Mouse (Mus musculus): ENCODE results near the gene Frs2.
"Not testable (repeated sequence)": the region's sequence is repeated elsewhere in the genome, so short reads cannot be mapped to it uniquely, and the experiment has no call there.

Frs2 gene

DNA sequence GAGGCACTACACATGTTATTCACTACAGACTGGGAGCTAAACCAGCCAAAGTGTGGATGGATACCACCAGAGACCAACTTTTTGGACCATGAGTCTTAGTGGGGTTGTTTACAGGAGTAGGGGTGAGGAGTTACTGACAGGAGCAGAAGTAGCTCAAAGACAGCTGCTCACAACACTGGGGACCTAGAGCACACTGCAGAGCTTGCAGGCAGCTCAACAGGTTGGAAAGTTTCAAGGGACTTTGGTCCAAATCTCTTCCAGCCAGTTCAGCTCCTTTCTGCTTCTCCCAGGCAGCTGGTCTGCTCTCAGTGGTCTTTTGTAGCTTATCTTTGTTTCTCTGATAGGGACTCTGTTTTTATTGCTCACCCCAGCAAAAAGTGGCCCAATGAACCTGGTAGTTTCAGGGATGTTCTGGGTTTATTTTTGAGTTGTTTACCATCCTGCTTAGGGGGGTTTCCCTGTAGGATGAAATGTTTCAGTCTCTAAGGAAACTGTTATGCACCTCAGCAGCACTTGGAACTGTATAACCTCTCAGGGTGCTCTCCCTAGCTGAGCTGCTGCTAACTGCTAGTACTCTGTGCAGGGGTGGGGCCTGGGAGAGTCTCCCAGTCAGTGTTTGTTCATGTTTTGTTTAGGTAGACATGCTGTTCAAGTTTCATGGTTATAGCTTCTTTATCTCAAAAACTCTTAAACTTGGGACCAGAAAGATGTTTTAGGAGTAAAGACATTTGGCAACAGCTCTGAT, 44.3 kb downstream of the Frs2 start:
- no peak for DNase-seq (ENCODE audit: low spot score)

DNA sequence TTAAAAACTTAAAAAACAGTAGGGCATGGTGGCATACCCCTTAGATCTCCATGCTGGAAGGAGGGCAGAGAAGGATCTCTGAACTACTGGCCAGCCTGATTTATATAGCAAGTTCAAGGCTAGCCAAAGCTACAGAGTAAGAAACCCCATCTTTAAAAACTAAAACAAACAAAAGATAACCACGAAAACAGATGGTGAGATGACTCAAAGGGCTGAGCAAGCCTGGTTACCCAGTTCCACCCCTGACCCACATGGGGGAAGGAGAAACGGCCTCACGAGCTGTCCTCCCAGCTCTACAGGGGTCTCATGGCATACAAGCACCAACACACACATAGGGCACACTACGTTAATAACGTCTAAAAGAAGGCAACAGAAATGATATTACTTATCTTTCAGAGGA, 48.2 kb downstream of the Frs2 start:
- no peak for DNase-seq (ENCODE audit: low spot score)

DNA sequence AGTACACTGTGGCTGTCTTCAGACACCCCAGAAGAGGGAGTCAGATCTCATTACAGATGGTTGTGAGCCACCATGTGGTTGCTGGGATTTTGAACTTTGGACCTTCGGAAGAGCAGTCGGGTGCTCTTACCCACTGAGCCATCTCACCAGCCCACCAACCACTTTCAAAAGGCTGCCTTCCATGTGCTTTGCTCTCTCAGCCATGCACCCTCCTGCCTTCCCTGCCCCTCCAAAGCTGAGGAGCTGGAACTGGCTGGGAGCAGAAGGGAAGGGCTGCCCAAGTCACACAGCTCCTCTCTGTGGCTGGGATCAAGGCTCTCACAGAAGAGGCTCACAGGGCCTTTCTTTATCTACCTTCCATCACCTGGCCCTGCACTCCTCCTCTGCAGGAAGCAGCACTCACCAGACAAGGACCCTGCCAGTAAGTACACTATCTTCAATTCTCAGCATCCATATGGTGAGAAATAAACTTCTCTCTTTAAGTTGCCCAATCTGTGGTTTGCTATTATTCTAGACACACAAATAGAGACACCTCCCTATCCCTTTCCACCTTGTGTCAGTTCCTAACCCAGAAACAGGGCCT, 51.1 kb downstream of the Frs2 start:
- no peak for DNase-seq (ENCODE audit: low spot score)

DNA sequence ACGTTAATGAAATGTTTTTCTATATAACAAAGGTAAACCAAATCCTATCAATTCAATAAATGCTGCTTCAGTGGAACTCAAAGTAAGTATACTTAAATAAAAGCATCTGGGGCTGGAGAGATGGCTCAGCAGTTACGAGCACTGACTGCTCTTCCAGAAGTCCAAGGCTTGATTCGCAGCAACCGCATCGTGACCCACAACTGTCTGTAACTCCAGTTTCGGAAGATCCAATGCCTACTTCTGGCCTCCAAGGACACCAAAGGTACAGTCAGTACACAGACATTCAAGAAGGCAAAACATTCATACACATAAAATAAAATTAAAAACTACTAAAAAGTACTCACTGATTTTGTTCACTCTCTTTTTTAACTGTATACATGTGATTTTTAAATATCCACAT, 52.2 kb downstream of the Frs2 start:
- no peak for DNase-seq (ENCODE audit: low spot score)

DNA sequence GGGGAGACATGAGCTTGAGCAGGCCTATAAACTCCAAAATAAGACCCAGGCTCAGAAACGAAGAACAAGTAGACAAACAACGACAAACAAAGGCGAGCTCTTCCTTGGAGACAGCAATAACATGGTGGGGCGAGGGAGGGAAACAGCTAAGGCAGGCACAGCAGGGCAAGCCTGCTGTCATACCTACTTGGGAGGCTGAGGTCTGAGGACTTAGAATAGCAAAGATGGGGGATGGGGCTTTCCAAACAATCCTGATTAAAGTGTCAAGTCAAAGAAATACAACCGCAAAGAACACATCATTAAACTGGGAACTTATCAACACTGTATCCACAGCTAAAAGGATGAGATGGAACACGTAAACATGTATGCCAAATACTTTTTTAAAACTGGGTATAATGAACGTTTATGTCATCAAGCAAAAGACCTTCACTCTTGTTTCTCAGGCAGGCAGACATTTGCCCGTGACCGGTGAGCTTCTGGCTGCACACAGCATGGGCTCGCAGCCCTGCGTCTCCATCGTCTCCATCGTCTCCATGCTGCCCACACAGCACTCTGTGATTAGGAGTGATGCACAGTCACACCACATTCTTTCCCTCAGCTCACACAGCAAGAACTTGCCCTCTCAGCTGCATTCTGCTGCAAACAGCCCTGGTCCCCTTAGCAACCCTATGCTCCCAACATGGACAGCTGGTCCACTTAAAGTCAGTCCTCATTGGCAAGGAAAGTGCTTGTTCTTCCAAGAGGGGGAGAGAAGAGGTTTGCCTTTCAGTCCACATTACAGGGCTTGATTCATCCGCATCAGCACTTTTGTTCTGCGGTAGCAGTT, 53.6 kb downstream of the Frs2 start:
- DNase-seq (ENCODE audit: low spot score): no peak

DNA sequence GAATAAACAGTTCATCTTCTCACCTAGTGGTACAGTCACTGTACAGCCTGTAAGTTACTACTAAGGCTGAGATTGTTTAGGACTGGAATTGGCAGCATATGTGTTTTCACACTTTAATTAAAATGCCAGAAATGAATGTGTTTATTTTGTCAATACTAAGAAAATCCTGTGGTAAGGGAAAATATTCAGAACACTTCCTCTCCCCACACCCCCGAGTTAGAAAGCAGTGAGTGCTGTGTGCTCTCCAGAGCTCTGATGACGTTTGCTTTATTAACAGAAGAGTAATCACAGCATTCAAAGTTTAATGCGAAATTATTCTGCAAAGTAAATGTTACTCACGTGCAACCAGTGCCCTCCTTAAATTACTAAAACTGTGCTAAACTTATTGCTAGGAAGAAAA, 58.7 kb downstream of the Frs2 start:
- DNase-seq (ENCODE audit: low spot score): no peak

DNA sequence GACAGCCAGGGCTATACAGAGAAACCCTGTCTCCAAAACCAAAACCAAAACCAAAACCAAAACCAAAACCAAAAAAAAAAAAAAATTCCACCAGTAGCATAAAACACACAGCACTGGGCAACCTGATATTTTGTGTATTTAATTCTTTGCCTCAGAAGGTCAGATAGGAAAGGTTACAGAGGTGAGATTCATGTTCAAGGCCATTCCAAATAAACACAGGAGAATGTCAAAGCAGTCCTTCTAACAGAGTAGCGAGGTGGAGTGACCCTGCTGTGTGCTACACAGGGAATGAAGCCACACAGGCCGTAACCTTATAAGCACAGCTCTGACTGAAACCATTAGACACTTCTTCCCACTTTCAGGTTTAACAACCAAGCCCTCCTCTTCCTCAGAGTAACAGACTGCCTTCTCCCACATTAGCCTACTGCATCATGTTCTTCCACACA, 66.4 kb downstream of the Frs2 start:
- DNase-seq (ENCODE audit: low spot score): no peak

DNA sequence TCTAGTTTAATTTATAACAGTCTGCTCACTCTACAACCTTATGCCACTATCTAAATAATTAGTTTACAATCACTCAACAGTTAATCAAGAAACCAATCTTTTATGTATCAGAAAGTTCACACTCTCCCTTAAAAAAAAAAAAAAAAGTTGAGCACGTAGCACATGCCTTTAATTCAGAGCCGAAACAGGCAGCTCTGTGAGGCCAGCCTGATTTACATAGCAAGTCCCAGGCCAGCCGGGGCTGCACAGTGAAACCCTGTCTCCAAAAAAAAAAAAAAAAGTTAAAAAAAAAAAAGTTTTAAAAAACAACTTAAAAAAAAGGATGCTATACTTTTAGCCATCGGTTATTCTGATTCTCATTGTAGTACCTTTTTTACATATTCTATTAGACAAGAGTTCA, 67.0 kb downstream of the Frs2 start:
- DNase-seq (ENCODE audit: low spot score): no peak

DNA sequence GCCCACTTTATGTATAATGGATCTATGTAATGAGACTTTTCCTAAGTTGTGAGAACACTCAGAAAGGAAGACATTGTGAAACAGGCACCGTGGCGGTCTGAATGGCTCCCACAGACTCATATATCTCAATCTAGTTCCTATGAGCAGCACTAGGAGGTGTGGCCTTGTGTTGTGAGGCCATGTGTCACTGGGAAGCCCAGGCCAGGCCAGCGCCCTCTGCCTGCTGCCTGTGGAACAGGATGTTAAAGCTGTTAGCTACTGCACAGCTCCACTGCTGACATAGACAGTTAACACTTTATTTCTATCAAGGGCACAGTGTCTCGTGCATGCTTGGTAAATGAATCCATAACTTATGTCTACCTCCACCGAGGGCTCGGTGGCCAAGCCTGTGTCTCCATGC, 70.0 kb downstream of the Frs2 start:
- DNase-seq (ENCODE audit: low spot score): no peak

DNA sequence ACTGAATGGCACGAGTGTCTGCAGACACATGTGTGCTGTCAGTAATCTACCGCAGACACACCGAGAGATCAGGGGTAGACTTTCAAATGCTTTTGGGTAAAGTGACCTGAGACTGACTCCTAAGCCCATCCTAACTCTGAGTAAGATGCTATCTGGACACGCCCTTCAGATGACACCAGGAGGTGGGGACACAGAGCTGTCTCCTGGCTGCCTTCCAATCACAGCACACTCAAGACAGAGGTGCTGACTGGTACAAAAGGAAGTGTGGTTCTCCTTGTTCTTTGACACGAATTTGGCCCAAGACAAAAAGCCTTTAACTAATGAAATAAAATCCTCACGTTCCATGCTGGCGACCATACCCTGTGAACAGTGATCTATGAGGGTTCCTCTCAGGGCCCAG, 75.2 kb downstream of the Frs2 start:
- no peak for DNase-seq (ENCODE audit: low spot score)

DNA sequence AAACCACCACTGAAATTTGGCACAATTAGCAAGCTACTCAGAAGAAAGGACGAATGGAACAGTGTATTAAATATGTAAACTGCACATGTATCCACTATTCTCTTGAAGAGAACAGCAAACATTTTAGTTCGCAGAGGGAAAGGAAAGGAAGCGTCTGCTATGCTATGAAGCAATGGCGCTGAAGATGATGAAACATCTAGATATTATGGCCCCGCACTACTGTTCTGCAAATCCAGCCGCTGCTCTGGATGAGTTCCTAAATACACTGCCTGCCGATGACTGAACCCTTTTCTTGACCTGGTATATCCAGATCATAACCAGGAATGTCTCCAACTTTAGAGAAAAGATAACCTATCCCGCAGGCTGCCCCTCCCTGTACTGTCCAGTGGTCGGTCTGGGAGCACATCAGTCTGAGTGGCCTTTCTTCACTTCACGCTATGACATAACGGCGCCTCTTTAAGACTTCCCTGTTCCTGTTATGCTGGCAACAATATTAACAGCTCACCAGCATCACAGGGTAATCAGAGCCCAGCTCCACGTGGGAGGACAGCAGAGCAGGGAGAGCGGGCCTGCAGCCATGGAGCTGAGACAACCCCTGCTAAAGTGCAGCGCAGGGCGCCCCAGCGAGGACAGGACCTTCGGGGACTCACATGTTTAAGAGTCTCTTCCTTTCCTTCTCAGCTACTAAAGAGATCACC, 76.0 kb downstream of the Frs2 start:
- no peak for DNase-seq (ENCODE audit: low spot score)

DNA sequence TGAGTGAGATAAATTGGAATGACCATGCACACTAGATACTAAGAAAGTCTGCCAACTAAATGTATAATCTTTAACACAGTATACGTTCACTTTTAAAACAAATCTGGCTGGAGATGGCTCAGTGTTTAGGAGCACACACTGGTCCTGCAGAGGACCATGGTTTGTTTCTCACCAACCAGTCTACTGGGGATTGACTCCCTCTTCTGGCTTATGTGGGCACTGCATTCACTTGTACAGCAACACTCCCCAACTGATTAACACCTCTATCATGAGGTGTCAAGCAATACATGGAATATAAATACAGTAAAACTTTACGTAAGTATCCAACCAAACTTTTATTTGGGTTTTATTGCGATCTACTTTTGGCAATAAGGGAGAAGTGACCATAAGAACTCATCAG, 79.2 kb downstream of the Frs2 start:
- no peak for DNase-seq (ENCODE audit: low spot score)

DNA sequence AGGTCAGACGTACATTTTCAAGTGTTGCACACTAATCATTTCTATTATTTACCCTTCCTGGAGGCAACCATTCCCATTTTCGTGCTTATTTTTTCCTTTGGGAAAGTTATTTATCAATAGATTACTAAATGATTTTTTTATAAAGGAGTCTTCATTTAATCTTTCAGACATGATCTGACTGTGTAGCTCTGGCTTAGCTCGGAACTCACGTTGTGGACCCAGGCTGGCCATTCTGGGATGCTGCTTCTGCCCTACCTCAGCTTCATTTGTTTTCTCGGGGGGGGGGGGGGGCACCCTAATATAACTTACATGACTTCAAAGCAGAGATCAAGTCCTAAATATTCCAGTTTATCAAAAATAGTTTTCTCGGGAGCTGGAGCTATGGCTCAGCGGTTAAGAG, 84.3 kb downstream of the Frs2 start:
- no peak for DNase-seq (ENCODE audit: low spot score)

DNA sequence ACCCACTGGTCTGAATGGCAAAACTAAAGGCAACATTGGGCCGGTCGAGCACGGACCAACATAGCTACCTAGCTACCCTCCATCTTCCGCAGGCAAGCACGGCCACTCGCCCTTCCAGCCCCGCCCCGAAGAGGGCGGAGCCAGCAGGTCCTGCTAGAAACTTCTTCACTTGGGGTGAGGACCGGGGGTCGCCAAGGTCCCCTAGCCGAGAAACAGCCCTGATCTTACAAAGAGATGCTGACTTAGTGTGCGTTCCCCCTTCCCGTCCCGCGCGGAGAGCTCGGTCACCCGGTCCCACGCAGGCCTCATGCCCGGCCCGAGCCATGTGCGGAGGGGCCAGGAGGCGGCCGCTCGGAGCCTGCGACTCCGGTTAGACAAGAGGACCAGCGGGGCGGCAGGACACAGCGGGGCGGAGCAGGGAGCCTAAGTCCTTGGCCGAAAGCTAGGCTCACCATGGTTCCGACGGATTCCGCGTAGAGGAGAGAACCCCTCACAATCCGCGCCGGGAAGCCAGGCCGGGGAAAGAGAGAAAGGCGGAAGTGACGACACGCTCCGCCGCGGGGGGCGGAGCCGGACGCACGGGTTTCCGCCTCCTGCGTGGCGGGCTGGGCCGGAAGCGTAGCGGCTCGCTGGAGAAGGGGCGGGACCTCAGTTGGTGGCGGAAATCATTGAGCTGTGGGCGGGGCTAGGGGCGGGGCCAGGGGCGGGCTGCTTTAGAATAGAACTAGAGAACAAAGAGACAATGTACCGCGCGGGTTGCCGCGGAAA, 84.9 kb downstream of the Frs2 start, which contains the start of gene Cct2:
Gene Cct2 (minus strand): TSS at position 561 of the 768 bp plus-strand sequence.
- DNase-seq (ENCODE audit: low spot score): peak; percentile 58

DNA sequence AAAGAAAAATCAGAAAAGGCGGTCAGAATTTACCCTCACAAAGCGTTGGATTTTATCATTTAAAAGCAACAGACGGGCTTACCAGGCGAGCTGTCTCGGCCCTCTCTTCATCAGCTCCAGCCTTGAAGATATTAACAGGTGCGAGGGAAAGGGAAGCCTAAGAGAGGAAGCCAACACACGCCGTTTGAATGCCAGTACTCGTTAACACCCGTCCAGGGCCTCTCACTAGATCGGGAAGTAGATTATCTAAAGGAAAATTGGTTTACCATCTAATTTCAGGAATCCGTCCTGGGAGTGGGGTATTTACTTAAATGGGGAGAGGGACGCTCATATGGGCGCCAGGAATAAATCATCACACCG, 85.5 kb downstream of the Frs2 start:
- no peak for DNase-seq (ENCODE audit: low spot score)

DNA sequence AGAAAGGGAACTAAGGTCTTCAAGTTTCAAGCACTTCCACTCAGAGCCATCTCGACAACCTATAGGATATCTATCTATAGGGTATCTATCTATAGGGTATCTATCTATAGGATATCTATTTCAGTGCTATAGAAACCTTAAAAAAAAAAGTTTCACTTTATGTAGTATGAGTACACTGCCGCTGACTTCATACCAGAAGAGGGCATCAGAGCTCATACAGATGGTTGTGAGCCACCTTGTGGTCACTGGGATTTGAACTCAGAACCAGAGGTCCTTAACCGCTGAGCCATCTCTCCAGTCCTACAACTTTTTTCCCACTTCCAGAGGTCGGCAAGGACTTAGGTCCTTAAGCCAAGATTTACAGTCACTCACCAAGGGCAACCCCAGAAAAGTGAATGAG, 92.7 kb downstream of the Frs2 start:
- DNase-seq (ENCODE audit: low spot score): no peak

DNA sequence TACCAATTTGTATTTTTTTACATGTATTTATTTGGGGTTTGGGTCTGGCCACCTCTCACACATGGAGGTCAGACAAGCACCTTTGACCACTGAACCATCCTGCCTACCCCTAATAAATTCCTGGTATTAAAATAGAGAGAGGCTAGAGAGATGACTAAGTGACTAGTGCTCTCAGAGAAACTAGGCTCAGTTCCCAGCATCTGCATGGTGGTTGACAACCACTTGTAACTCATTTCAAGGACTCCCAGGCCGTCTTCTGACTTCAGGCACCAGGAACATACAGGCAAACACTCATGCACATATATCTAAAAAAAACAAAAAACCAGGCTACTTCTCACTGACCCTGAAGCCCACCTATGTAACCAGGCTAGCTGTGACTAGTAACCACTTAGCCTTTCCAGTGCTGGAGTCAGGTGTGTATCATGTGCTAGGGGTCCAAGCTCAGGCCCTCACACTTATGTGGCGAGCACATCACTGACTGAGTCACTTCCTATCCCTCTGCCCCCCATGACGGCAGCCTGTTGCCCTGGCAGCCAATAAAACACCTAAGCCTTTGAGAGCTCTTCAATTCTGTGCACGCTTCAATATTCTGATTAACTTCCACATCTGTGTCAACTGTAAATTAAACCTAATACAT, 98.3 kb downstream of the Frs2 start:
- no peak for DNase-seq (ENCODE audit: low spot score)

DNA sequence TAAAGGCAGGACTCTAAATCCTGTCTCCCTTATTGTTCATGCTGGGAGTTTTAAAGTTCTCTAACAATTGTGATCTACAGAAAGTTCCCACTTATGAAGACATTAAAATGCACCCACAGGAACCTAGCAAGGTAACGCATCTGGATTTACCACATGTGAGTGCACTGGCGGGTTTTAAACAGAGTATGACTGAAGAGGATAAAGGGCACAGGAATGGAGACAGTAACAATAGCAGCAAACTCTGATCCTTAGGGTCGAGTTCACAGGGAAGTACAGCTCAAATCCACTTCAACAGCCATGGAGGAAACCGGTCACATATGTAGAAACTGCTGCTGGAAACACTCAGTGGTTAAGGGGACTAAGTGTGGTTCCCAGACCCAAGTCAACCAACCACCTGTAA, 99.1 kb downstream of the Frs2 start:
- no peak for DNase-seq (ENCODE audit: low spot score)

DNA sequence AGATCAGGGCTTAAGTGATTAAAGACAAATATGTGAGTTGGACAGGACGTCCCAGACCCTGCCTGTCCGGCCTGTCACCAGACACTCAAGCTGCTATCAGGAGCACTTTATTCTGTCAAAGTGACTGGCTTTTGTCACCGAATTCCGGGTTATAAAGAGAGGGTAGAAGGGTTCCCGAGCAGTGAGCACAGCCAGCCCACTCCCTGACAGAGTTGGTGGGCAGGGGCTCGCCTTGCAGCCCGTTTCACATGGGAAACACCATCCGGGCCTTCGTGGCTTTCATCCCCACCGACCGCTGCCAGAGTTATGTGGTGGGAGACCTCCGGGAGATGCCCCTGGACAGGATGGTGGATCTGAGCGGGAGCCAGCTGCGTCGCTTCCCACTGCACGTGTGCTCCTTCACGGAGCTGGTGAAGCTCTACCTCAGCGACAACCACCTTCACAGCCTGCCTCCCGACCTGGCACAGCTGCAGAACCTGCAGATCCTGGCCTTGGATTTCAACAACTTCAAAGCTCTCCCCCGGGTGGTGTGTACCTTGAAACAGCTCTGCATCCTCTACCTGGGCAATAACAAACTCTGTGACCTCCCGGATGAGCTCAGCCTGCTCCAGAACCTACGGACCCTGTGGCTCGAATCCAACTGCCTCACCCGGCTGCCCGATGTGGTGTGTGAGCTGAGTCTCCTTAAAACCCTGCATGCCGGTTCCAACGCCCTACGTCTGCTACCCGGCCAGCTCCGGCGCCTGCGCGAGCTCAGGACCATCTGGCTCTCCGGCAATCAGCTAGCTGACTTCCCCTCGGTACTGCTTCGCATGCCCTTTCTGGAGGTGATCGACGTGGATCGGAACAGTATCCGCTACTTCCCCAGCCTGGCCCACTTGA, 102.9 kb downstream of the Frs2 start, which contains the start of gene Lrrc10:
Gene Lrrc10 (plus strand): TSS at position 167 of the 882 bp plus-strand sequence.
- DNase-seq (ENCODE audit: low spot score): no peak

DNA sequence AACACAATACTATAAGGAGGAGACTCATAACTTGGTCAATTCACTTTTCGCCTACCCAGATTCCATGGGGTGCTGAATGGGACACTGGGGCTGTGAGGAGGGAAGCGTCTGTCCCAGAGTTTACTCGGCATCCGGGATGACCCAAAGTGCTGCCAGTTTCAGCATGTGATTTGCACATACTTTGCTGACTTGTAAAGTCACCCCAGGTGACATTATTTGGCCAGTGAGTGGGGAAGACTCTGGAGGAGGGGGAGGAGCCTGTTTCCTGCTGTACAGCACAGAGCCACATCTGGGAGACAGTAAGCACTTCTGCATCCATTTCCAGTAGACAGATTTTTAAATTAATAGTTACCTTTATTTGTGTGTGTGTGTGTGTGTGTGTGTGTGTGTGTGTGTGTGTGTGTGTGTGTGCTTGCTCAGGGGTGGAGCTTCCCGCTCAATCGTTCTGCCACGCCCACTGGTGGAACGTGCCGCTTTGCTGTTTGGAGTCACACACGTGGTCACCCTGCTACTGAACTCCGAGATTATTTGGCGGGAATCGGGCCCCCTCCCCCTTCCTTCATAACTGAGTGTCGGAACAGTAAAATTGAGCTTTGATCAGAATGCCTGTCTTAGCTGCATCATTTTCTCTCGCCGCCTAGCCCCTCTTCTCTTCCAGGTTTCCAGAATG, 104.7 kb downstream of the Frs2 start:
- not testable (repeated sequence) for DNase-seq (ENCODE audit: low spot score)

Data from layer of hippocampus, adult 9-10 months (tissue).